Comparison of ENCODE assay signal across 8 mouse cellular contexts in genomic region chr19:5874969-5875480, GRCm38 (mm10). TPM values are rescaled to one million over a fixed set of nuclear protein-coding genes. Genes with fewer than 3 reads are reported as not detected.
DNase-seq lines count a peak whose midpoint lies in the region; ATAC-seq and TF ChIP-seq lines count a peak whose summit lies in the region.

Gene Frmd8, minus strand, starts transcription at chr19:5875274.

- H3K9me3 ChIP-seq in MEL (replicated peaks; ENCODE audit: insufficient read depth, low read length) = no peaks in the 10 kb centered on the region
- H3K9me3 ChIP-seq in forebrain, postnatal 0 days (ENCODE audit: low read length) = no peaks in the 10 kb centered on the region
- no peaks in the 10 kb centered on the region for H3K9me3 ChIP-seq in lung, embryonic 15.5 days

- peak within 1 kb of the TSS; percentile 84 for H3K4me2 ChIP-seq in forebrain, postnatal 0 days (ENCODE audit: low read depth)
- peak within 1 kb of the TSS; percentile 72 for H3K4me2 ChIP-seq in lung, embryonic 15.5 days

- no peaks in the 10 kb centered on the region for H3K27me3 ChIP-seq in MEL (ENCODE audit: control insufficient read depth in 1 of 2, insufficient read depth in 2 of 2, low read length in 2 of 2)
- H3K27me3 ChIP-seq in cerebellum, adult 2 months (ENCODE audit: control insufficient read depth, insufficient read depth, low read length) = no peaks in the 10 kb centered on the region
- H3K27me3 ChIP-seq in forebrain, postnatal 0 days (ENCODE audit: insufficient read depth, low read length) = no peaks in the 10 kb centered on the region
- H3K27me3 ChIP-seq in lung, embryonic 15.5 days = no peaks in the 10 kb centered on the region

- DNase-seq in MEL (ENCODE audit: low read depth, low spot score) = peak; percentile 98
- DNase-seq in cerebellum, adult 2 months = peak; percentile 93 to 94
- DNase-seq in forebrain, postnatal 0 days = peak; percentile 97
- peak; percentile 95 for DNase-seq in heart, postnatal 4 days
- peak; percentile 91 for DNase-seq in layer of hippocampus, adult 8-10 months (ENCODE audit: low spot score in 2 of 2)
- peak; percentile 90 for DNase-seq in ovary, adult 18-20 months (ENCODE audit: low spot score)
- DNase-seq in thymus, postnatal 0 days (ENCODE audit: low spot score) = peak; percentile 94

- H3K9ac ChIP-seq in MEL (ENCODE audit: control insufficient read depth, low read depth, low read length, poor library complexity, severe bottlenecking) = peak within 1 kb of the TSS; percentile 90
- peak within 1 kb of the TSS; percentile 63 for H3K9ac ChIP-seq in forebrain, postnatal 0 days
- H3K9ac ChIP-seq in lung, embryonic 15.5 days = peak within 1 kb of the TSS; percentile 91

- no peak for TF ChIP-seq CTCF in MEL (IDR thresholded peaks at IDR 0.05 in 2 of 3, conservative IDR thresholded peaks at IDR 0.05 in 1 of 3; ENCODE audit: control insufficient read depth in 1 of 3, insufficient read depth in 1 of 3, low read depth in 2 of 3, low read length in 3 of 3, poor library complexity in 1 of 3, severe bottlenecking in 1 of 3)
- no peak for TF ChIP-seq CTCF in cerebellum, adult 2 months (IDR thresholded peaks at IDR 0.05; ENCODE audit: borderline replicate concordance, insufficient read depth, low read depth, low read length)
- TF ChIP-seq CTCF in forebrain, postnatal 0 days (IDR thresholded peaks at IDR 0.05; ENCODE audit: low read depth) = no peak

- under 1% methylated on average over 37 of the region's 37 CpGs for WGBS in cerebellum, adult 2 months
- under 1% methylated on average over 37 of the region's 37 CpGs for WGBS in forebrain, postnatal 0 days
- under 1% methylated on average over 37 of the region's 37 CpGs for WGBS in lung, embryonic 15.5 days

- peak within 1 kb of the TSS; percentile 39 for H3K27ac ChIP-seq in MEL (ENCODE audit: control insufficient read depth, low read depth, low read length)
- no peak within 1 kb of the TSS; the same call in 1 of the 2 replicates for H3K27ac ChIP-seq in cerebellum, adult 2 months (ENCODE audit: insufficient read depth, low read length)
- H3K27ac ChIP-seq in forebrain, postnatal 0 days (ENCODE audit: low read depth, low read length) = peak within 1 kb of the TSS; percentile 62
- H3K27ac ChIP-seq in lung, embryonic 15.5 days = peak within 1 kb of the TSS; percentile 70

- TF ChIP-seq POLR2A in MEL (IDR thresholded peaks at IDR 0.05; ENCODE audit: control insufficient read depth in 1 of 2, insufficient read depth in 1 of 2, low read depth in 1 of 2, low read length in 2 of 2, poor library complexity in 1 of 2) = peak; percentile 64 to 78; a peak in 3 of 4 replicates
- TF ChIP-seq POLR2A in cerebellum, adult 2 months (IDR thresholded peaks at IDR 0.05; ENCODE audit: borderline replicate concordance, insufficient read depth, low read length) = no peak; the same call in 1 of the 2 replicates

- peak; percentile 97 for ATAC-seq in forebrain, postnatal 0 days
- ATAC-seq in lung, embryonic 15.5 days (ENCODE audit: borderline replicate concordance, extremely low read depth, low FRiP score, low TSS enrichment) = peak; percentile 72

- peaks cover 4 to 24% of the 10 kb centered on the region in 2 experiments for H3K4me1 ChIP-seq in MEL (ENCODE audit: control insufficient read depth in 1 of 2, insufficient read depth in 2 of 2, low read length in 2 of 2)
- peaks cover 12% of the 10 kb centered on the region for H3K4me1 ChIP-seq in cerebellum, adult 2 months (ENCODE audit: control insufficient read depth, insufficient read depth, low read length)
- peaks cover 12% of the 10 kb centered on the region; the same call in 1 of the 2 replicates for H3K4me1 ChIP-seq in forebrain, postnatal 0 days (ENCODE audit: insufficient read depth)
- H3K4me1 ChIP-seq in lung, embryonic 15.5 days = peaks cover 67% of the 10 kb centered on the region

- TF ChIP-seq EP300 in MEL (IDR thresholded peaks at IDR 0.05; ENCODE audit: low read depth in 1 of 2, low read length in 2 of 2) = no peak

- no peak for TF ChIP-seq RAD21 in MEL (IDR thresholded peaks at IDR 0.05; ENCODE audit: low read depth, low read length)

- H3K36me3 ChIP-seq in MEL (ENCODE audit: control insufficient read depth in 1 of 2, insufficient read depth in 2 of 2, low read length in 2 of 2) = peaks cover 0 to 14% of the 10 kb centered on the region in 2 experiments; a peak in 2 of 4 replicates
- no peaks in the 10 kb centered on the region for H3K36me3 ChIP-seq in forebrain, postnatal 0 days (ENCODE audit: insufficient read depth)
- H3K36me3 ChIP-seq in lung, embryonic 15.5 days = peaks cover 12% of the 10 kb centered on the region; the same call in 1 of the 2 replicates

- H3K4me3 ChIP-seq in MEL (ENCODE audit: control insufficient read depth in 1 of 2, insufficient read depth in 1 of 2, low read depth in 2 of 2, low read length in 2 of 2) = peak within 1 kb of the TSS; percentile 87 to 91
- H3K4me3 ChIP-seq in cerebellum, adult 2 months (replicated peaks; ENCODE audit: insufficient read depth, low read depth, low read length) = peak within 1 kb of the TSS; percentile 95
- peak within 1 kb of the TSS; percentile 67 for H3K4me3 ChIP-seq in forebrain, postnatal 0 days (ENCODE audit: low read depth, low read length)
- H3K4me3 ChIP-seq in lung, embryonic 15.5 days = peak within 1 kb of the TSS; percentile 89

- peaks cover 20% of the 10 kb centered on the region for H3K79me2 ChIP-seq in MEL (ENCODE audit: control insufficient read depth, insufficient read depth, low read length, poor library complexity)

TF ChIP-seq in MEL, 35 proteins besides CTCF, POLR2A, EP300 and RAD21 (continues in another document):
- TF ChIP-seq UBTF (IDR thresholded peaks at IDR 0.05; ENCODE audit: borderline replicate concordance, insufficient read depth, low read depth, low read length) (no peak), TAL1 (IDR thresholded peaks at IDR 0.05; ENCODE audit: low read length) (no peak), MXI1 (IDR thresholded peaks at IDR 0.05; ENCODE audit: low read depth, low read length) (peak; percentile 63), POLR2AphosphoS2 (IDR thresholded peaks at IDR 0.05; ENCODE audit: low read length) (peak; percentile 74), E2F4 (IDR thresholded peaks at IDR 0.05; ENCODE audit: borderline replicate concordance, low read depth, low read length) (no peak), TCF12 (IDR thresholded peaks at IDR 0.05; ENCODE audit: low read depth, low read length) (peak; percentile 42; the same call in 1 of the 2 replicates), ETS1 (IDR thresholded peaks at IDR 0.05; ENCODE audit: low read depth, low read length) (no peak), SMC3 (IDR thresholded peaks at IDR 0.05; ENCODE audit: low read depth, low read length) (no peak), MAFK (IDR thresholded peaks at IDR 0.05; ENCODE audit: borderline replicate concordance, low read depth, low read length) (no peak), ZC3H11A (IDR thresholded peaks at IDR 0.05; ENCODE audit: low read depth, low read length) (no peak), POLR2AphosphoS5 (IDR thresholded peaks at IDR 0.05; ENCODE audit: borderline replicate concordance, low read depth, low read length) (no peak), TBP (IDR thresholded peaks at IDR 0.05; ENCODE audit: low read depth, low read length) (peak; percentile 55; the same call in 1 of the 2 replicates), CHD1 (IDR thresholded peaks at IDR 0.05; ENCODE audit: low read depth, low read length) (no peak), ELF1 (IDR thresholded peaks at IDR 0.05; ENCODE audit: low read depth, low read length) (0 out of 2 replicates have a peak, but pooled peaks have one; percentile 22), MYB (IDR thresholded peaks at IDR 0.05; ENCODE audit: low read depth, low read length) (no peak), ZNF384 (IDR thresholded peaks at IDR 0.05; ENCODE audit: low read depth, low read length) (no peak), BHLHE40 (IDR thresholded peaks at IDR 0.05; ENCODE audit: borderline replicate concordance, low read depth, low read length) (no peak), USF1 (IDR thresholded peaks at IDR 0.05; ENCODE audit: low read depth, low read length) (no peak), GATA1 (IDR thresholded peaks at IDR 0.05; ENCODE audit: low read depth, low read length) (no peak), ZKSCAN1 (IDR thresholded peaks at IDR 0.05; ENCODE audit: low read depth, low read length) (no peak), MYC (IDR thresholded peaks at IDR 0.05; ENCODE audit: low read depth, low read length) (no peak), JUND (IDR thresholded peaks at IDR 0.05; ENCODE audit: low read depth, low read length) (no peak), ZMIZ1 (IDR thresholded peaks at IDR 0.05; ENCODE audit: low read depth, low read length) (peak; percentile 81), MAX (IDR thresholded peaks at IDR 0.05; ENCODE audit: low read length) (peak; percentile 63), SIN3A (IDR thresholded peaks at IDR 0.05; ENCODE audit: low read length) (peak; percentile 82), USF2 (IDR thresholded peaks at IDR 0.05; ENCODE audit: borderline replicate concordance in 1 of 2, insufficient read depth in 1 of 2, low read depth in 1 of 2, low read length in 2 of 2) (no peak), MAZ (IDR thresholded peaks at IDR 0.05; ENCODE audit: low read depth, low read length) (peak; percentile 25; the same call in 1 of the 2 replicates), NELFE (IDR thresholded peaks at IDR 0.05; ENCODE audit: low read depth, low read length) (peak; percentile 90), HCFC1 (IDR thresholded peaks at IDR 0.05; ENCODE audit: low read depth, low read length) (peak; percentile 70; the same call in 1 of the 2 replicates), KAT2A (conservative IDR thresholded peaks at IDR 0.05; ENCODE audit: low read depth, low read length) (no peak; the same call in 1 of the 2 replicates), NRF1 (IDR thresholded peaks at IDR 0.05; ENCODE audit: insufficient read depth, low read depth, low read length, poor library complexity, severe bottlenecking) (peak; percentile 81)

RNA-seq across cellular contexts. Expression of gene Frmd8, which starts in this region (rescaled TPM):
- 20.8 and 22.8 TPM in 2 replicates for total RNA-seq in MEL (2012; rRNA removed)
- 10 to 100 TPM in 1 of 2 experiments, not detected in 1; 34.4 TPM for polyA plus RNA-seq in MEL (2012; ENCODE audit: insufficient read depth in 1 of 2, insufficient read length in 2 of 2, low read depth in 1 of 2, low replicate concordance in 2 of 2, missing spikeins in 1 of 2)
- 23.4 and 28.3 TPM in 2 replicates for polyA plus RNA-seq in cerebellum, adult 2 months (2012; rRNA removed)
- total RNA-seq in forebrain, postnatal 0 days (2014; rRNA removed) = 8.5 and 13.3 TPM in 2 replicates
- polyA plus RNA-seq in forebrain, postnatal 0 days (2015; fragmentation: Nextera tagmentation; extraction: Ambion mirVana) = 9.0 and 10.3 TPM in 2 replicates
- 10 to 100 TPM; 18.6 to 20.9 TPM for total RNA-seq in heart, postnatal 4 days (2021)
- 10 to 100 TPM; 10.4 to 20.8 (median 16.3) TPM for total RNA-seq in layer of hippocampus, adult 8-10 months (2022)
- 50.7 and 53.0 TPM in 2 replicates for polyA plus RNA-seq in lung, embryonic 15.5 days (2015; fragmentation: Nextera tagmentation; extraction: Ambion mirVana)
- polyA plus RNA-seq in thymus, postnatal 0 days (2015; fragmentation: Nextera tagmentation; extraction: Ambion mirVana) = 72.4 and 75.2 TPM in 2 replicates
